Comparison of ENCODE assay signal across 9 mouse cellular contexts in the genomic region with DNA sequence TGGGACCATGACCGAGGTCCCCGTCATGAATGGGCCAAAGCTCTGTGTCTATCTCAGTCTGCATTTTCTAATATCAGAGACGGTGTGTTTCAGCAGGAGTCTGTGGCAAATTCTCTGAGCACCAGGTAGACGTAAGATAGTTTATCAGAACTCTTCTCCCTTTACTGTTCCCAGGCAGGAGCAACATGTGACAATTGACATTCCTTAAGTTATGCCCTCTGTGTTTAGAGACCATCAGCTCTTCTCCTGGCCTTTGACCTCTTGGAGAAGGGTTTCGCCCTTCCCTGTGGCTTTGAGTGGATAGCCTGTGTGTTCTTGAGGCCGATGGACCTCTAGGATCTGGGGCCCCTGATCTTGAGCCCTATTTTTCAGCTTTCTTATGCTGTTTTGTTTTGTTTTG. TPM values are rescaled to one million over a fixed set of nuclear protein-coding genes. Genes with fewer than 3 reads are reported as not detected.
DNase-seq lines count a peak whose midpoint lies in the region; ATAC-seq and TF ChIP-seq lines count a peak whose summit lies in the region.
"Had no signal": no experiment of that assay in that cellular context is flagged by ENCODE, and none has a peak within 500 bp of the region (broad histone marks: within the 10 kb centered on the region; RNA-seq: fewer than 3 reads in every experiment).

No protein-coding gene starts in this region.

- H3K4me2 ChIP-seq in liver, embryonic 12.5 days = peak overlapping the region; percentile 87

- no peak for DNase-seq in gastrocnemius, adult 2 months
- DNase-seq in gastrocnemius, adult 8-10 months (ENCODE audit: low spot score in 2 of 2) = no peak
- no peak for DNase-seq in thymus, adult 2 months
- DNase-seq in thymus, postnatal 36 days = no peak
- peak; percentile 64 for DNase-seq in yolk sac, embryonic 10.5 days (ENCODE audit: low spot score)
- no peak for DNase-seq in adrenal gland, adult 2 months
- DNase-seq in adrenal gland, postnatal 4 days (ENCODE audit: low spot score in 2 of 2) = no peak
- DNase-seq: cerebellum, postnatal 25 days had no signal

- no peak for TF ChIP-seq CTCF in gastrocnemius, adult 2 months (IDR thresholded peaks at IDR 0.05)
- TF ChIP-seq CTCF in thymus, adult 2 months (IDR thresholded peaks at IDR 0.05; ENCODE audit: borderline replicate concordance, control insufficient read depth, extremely low read depth, insufficient read depth, low read length, poor library complexity) = no peak

- WGBS in thymus, adult 2 months = 63% methylated on average over 6 of the region's 6 CpGs
- 33% methylated on average over 6 of the region's 6 CpGs for WGBS in liver, embryonic 12.5 days (ENCODE audit: insufficient replicate concordance)

- peak overlapping the region; percentile 98 for H3K9ac ChIP-seq in liver, embryonic 12.5 days

- no peaks in the 10 kb centered on the region for H3K9me3 ChIP-seq in liver, embryonic 12.5 days (replicated peaks)

- intact Hi-C loops in gastrocnemius, adult 2 months (cut with DNase I) = loop anchor here (10.0 kb wide), 1 partner anchor 215 kb away; a partner anchor contains a TSS

- H3K27me3 ChIP-seq in thymus, adult 2 months (ENCODE audit: control insufficient read depth, insufficient read depth, low read length) = no peaks in the 10 kb centered on the region
- H3K27me3 ChIP-seq in liver, embryonic 12.5 days (replicated peaks) = no peaks in the 10 kb centered on the region

- peak overlapping the region; percentile 75 for H3K4me3 ChIP-seq in gastrocnemius, adult 2 months
- H3K4me3 ChIP-seq in thymus, adult 2 months (ENCODE audit: control insufficient read depth, insufficient read depth, low read length) = peak overlapping the region; percentile 99
- H3K4me3 ChIP-seq in liver, embryonic 12.5 days = peak overlapping the region; percentile 97

- no peak for TF ChIP-seq POLR2A in thymus, adult 2 months (IDR thresholded peaks at IDR 0.05; ENCODE audit: control insufficient read depth, extremely low read depth, insufficient read depth, low read length, poor library complexity)

- H3K27ac ChIP-seq in gastrocnemius, adult 2 months = 0 out of 2 replicates have a peak overlapping the region, but pooled peaks have one; percentile 99
- H3K27ac ChIP-seq in thymus, adult 2 months (ENCODE audit: control insufficient read depth, insufficient read depth, low read length) = no peak overlapping the region
- peak overlapping the region; percentile 90 for H3K27ac ChIP-seq in liver, embryonic 12.5 days

- ATAC-seq in liver, embryonic 12.5 days = no peak

- peaks cover 29% of the 10 kb centered on the region for H3K36me3 ChIP-seq in thymus, adult 2 months (ENCODE audit: control insufficient read depth, insufficient read depth, low read length)
- peaks cover 44% of the 10 kb centered on the region for H3K36me3 ChIP-seq in liver, embryonic 12.5 days

- peaks cover 17% of the 10 kb centered on the region for H3K4me1 ChIP-seq in thymus, adult 2 months (replicated peaks; ENCODE audit: control insufficient read depth, insufficient read depth, low read length)
- H3K4me1 ChIP-seq in liver, embryonic 12.5 days = peaks cover 36% of the 10 kb centered on the region

RNA-seq across cellular contexts. Expression of a gene that starts 1.1 kb away (rescaled TPM):
- 10 to 100 TPM; 22.4 to 28.1 TPM for total RNA-seq in gastrocnemius, adult 2 months (2021)
- 10 to 100 TPM; 16.8 to 25.3 (median 19.4) TPM for total RNA-seq in gastrocnemius, adult 8-10 months (2022)
- 64.1 and 80.2 TPM in 2 replicates for polyA plus RNA-seq in thymus, adult 2 months (2012; rRNA removed)
- 52.9 and 53.1 TPM in 2 replicates for polyA plus RNA-seq in liver, embryonic 12.5 days (2016; fragmentation: Nextera tagmentation; extraction: Ambion mirVana)
- 10 to 100 TPM; 61.0 to 64.5 TPM for total RNA-seq in adrenal gland, adult 2 months (2021)
- 23.5 and 33.7 TPM in 2 replicates for polyA plus RNA-seq in adrenal gland, adult 2 months (2012; rRNA removed)
- 10 to 100 TPM; 77.1 to 91.9 TPM for total RNA-seq in adrenal gland, postnatal 4 days (2021)

RNA-seq across cellular contexts. Expression of a gene that starts 14.0 kb away (rescaled TPM):
- under 1 TPM in 1 of 2 experiments, not detected in 1; 0.28 TPM for total RNA-seq in gastrocnemius, adult 2 months (2021)
- under 1 TPM in 2 of 4 experiments, not detected in 2; 0.38 to 0.56 TPM for total RNA-seq in gastrocnemius, adult 8-10 months (2022)
- polyA plus RNA-seq in thymus, adult 2 months (2012; rRNA removed) = 29.8 TPM in 2 replicates
- 27.3 and 28.3 TPM in 2 replicates for polyA plus RNA-seq in liver, embryonic 12.5 days (2016; fragmentation: Nextera tagmentation; extraction: Ambion mirVana)
- total RNA-seq in adrenal gland, adult 2 months (2021) = 1 to 10 TPM; 2.0 to 6.0 TPM
- 14.1 and 18.1 TPM in 2 replicates for polyA plus RNA-seq in adrenal gland, adult 2 months (2012; rRNA removed)
- 10 to 100 TPM; 14.7 to 15.1 TPM for total RNA-seq in adrenal gland, postnatal 4 days (2021)

RNA-seq across cellular contexts. Expression of a gene that starts 15.8 kb away (rescaled TPM):
- total RNA-seq in gastrocnemius, adult 2 months (2021) = not detected
- total RNA-seq in gastrocnemius, adult 8-10 months (2022) = not detected
- 4.6 and 5.5 TPM in 2 replicates for polyA plus RNA-seq in thymus, adult 2 months (2012; rRNA removed)
- 0.99 and 1.1 TPM in 2 replicates for polyA plus RNA-seq in liver, embryonic 12.5 days (2016; fragmentation: Nextera tagmentation; extraction: Ambion mirVana)
- total RNA-seq in adrenal gland, adult 2 months (2021) = under 1 TPM; 0.17 TPM
- 0.81 and 1.2 TPM in 2 replicates for polyA plus RNA-seq in adrenal gland, adult 2 months (2012; rRNA removed)
- 1 to 10 TPM in 1 of 2 experiments, under 1 TPM in 1; 0.82 to 1.0 TPM for total RNA-seq in adrenal gland, postnatal 4 days (2021)

RNA-seq across cellular contexts. Expression of a gene that starts 35.7 kb away (rescaled TPM):
- total RNA-seq in gastrocnemius, adult 2 months (2021) = 1 to 10 TPM; 1.7 to 2.1 TPM
- total RNA-seq in gastrocnemius, adult 8-10 months (2022) = 1 to 10 TPM; 1.4 to 2.5 (median 2.0) TPM
- 7.1 and 7.4 TPM in 2 replicates for polyA plus RNA-seq in thymus, adult 2 months (2012; rRNA removed)
- polyA plus RNA-seq in liver, embryonic 12.5 days (2016; fragmentation: Nextera tagmentation; extraction: Ambion mirVana) = 16.4 and 17.9 TPM in 2 replicates
- 1 to 10 TPM; 6.3 to 8.0 TPM for total RNA-seq in adrenal gland, adult 2 months (2021)
- polyA plus RNA-seq in adrenal gland, adult 2 months (2012; rRNA removed) = 8.0 and 8.7 TPM in 2 replicates
- total RNA-seq in adrenal gland, postnatal 4 days (2021) = 1 to 10 TPM; 8.8 to 9.9 TPM

RNA-seq across cellular contexts. Expression of a gene that starts 35.9 kb away (rescaled TPM):
- total RNA-seq in gastrocnemius, adult 2 months (2021) = 100 to 1,000 TPM; 117 to 119 TPM
- 100 to 1,000 TPM; 112 to 158 (median 132) TPM for total RNA-seq in gastrocnemius, adult 8-10 months (2022)
- 65.6 and 77.9 TPM in 2 replicates for polyA plus RNA-seq in thymus, adult 2 months (2012; rRNA removed)
- polyA plus RNA-seq in liver, embryonic 12.5 days (2016; fragmentation: Nextera tagmentation; extraction: Ambion mirVana) = 124 and 125 TPM in 2 replicates
- 10 to 100 TPM; 65.5 to 99.1 TPM for total RNA-seq in adrenal gland, adult 2 months (2021)
- 41.8 and 47.1 TPM in 2 replicates for polyA plus RNA-seq in adrenal gland, adult 2 months (2012; rRNA removed)
- 10 to 100 TPM; 88.5 to 96.4 TPM for total RNA-seq in adrenal gland, postnatal 4 days (2021)
